Mouse (Mus musculus) bone marrow, adult 2 months (tissue): ENCODE measurements at regions not wholly inside any gene's neighbourhood (a gene's known extent, or its start where the extent isn't known, plus 50 kb on each side); places are given as distances from the start of the nearest gene placed in this dataset.

ENCODE experiments used
- CTCF ChIP-seq: fragments of 200-500 bp; IDR thresholded peaks from 2 replicates; pipeline ENCODE4 v1.5.1; 2011; ENCODE audit warnings: low read length, control low read depth; ENCODE audit not compliant: control insufficient read depth, insufficient read depth
- POLR2A ChIP-seq: fragments of 200-500 bp; IDR thresholded peaks from 2 replicates; pipeline ENCODE4 v1.6.1; 2011; ENCODE audit warnings: low read depth, mild to moderate bottlenecking, control low read depth, low read length, borderline replicate concordance; ENCODE audit not compliant: control insufficient read depth

GRCm38 (mm10) chr14:76926416-76926815, 110.2 kb upstream of the Ccdc122 start:
- TF ChIP-seq POLR2A (no peak), CTCF (no peak)
